Mouse (Mus musculus) G1E-ER4 (cell line): ENCODE measurements around the gene Efcc1. TPM values are rescaled to one million over a fixed set of nuclear protein-coding genes. Genes with fewer than 3 reads are reported as not detected.

Experiments
- GATA1 ChIP-seq: IDR thresholded peaks from one replicate; pipeline ENCODE4 v1.8.0; 2012; ENCODE audit warnings: low read length, inconsistent platforms
- polyA plus RNA-seq: library from polyadenylated mRNA; stranded (reverse); fragments of >175 nt; gene quantifications from 2 replicates; pipeline ENCODE4 v1.2.3, GENCODE M21; 2012

Gene Efcc1
- 0.02 TPM in 1 of 2 replicates, not detected in the other for polyA plus RNA-seq

- TF ChIP-seq GATA1, result no peak
Measured at GRCm38 (mm10) chr6:87730591-87731462, at the start of gene Efcc1. TSS of gene Efcc1 (plus strand) at chr6:87730869.

- no peak for TF ChIP-seq GATA1
Measured at GRCm38 (mm10) chr6:87695947-87696346, 34.7 kb upstream of the Efcc1 start.

GRCm38 (mm10) chr6:87696544-87696943 is 34.1 kb upstream of the Efcc1 start:
- TF ChIP-seq GATA1, result no peak

- TF ChIP-seq GATA1, result no peak
Measured at GRCm38 (mm10) chr6:87706246-87706645, 24.4 kb upstream of the Efcc1 start.

GRCm38 (mm10) chr6:87712311-87712710 is 18.4 kb upstream of the Efcc1 start:
- no peak for TF ChIP-seq GATA1

GRCm38 (mm10) chr6:87714091-87714490 is 16.6 kb upstream of the Efcc1 start:
- no peak for TF ChIP-seq GATA1

- no peak for TF ChIP-seq GATA1
Measured at GRCm38 (mm10) chr6:87722631-87723030, 8.0 kb upstream of the Efcc1 start.

- TF ChIP-seq GATA1, result no peak
Measured at GRCm38 (mm10) chr6:87725267-87725912, 5.3 kb upstream of the Efcc1 start.

- no peak for TF ChIP-seq GATA1
Measured at GRCm38 (mm10) chr6:87728102-87728501, 2.6 kb upstream of the Efcc1 start.

GRCm38 (mm10) chr6:87730141-87730540 is 528 bp upstream of the Efcc1 start:
- TF ChIP-seq GATA1, result no peak

- no peak for TF ChIP-seq GATA1
Measured at GRCm38 (mm10) chr6:87731463-87732095, 910 bp downstream of the Efcc1 start.

GRCm38 (mm10) chr6:87732151-87733011 is 1.7 kb downstream of the Efcc1 start:
- TF ChIP-seq GATA1, result no peak

GRCm38 (mm10) chr6:87733131-87733930 is 2.7 kb downstream of the Efcc1 start:
- TF ChIP-seq GATA1, result no peak

GRCm38 (mm10) chr6:87734136-87734535 is 3.5 kb downstream of the Efcc1 start:
- TF ChIP-seq GATA1, result no peak
